Mouse (Mus musculus) gastrocnemius, postnatal 25 days (tissue): ENCODE results near the gene Try5. TPM values are rescaled to one million over a fixed set of nuclear protein-coding genes. Genes with fewer than 3 reads are reported as not detected.
"Not testable (repeated sequence)": the region's sequence is repeated elsewhere in the genome, so short reads cannot be mapped to it uniquely, and the experiment has no call there.

Source experiments
- DNase-seq: peaks from one replicate; pipeline ENCODE4 v3.0.0; 2022
- long read RNA-seq, 2 experiments: library from polyadenylated mRNA; stranded (forward); transcript quantifications; one replicate each; pipeline ENCODE4 v2.0.0; 2021
- total RNA-seq, 2 experiments: library from RNA; stranded (reverse); gene quantifications; 1 replicate in 1 of 2; 2 replicates in 1 of 2; pipeline ENCODE4 v1.2.3; 2021

The Try5 gene
- total RNA-seq: not detected
- long read RNA-seq, experiment 1: 0 reads
- long read RNA-seq, experiment 2: 0 reads

GRCm38 (mm10) chr6:41316741-41317140 lies at the start of gene Try5:
Try5 (minus strand) TSS chr6:41316841.
- DNase-seq: not testable (repeated sequence)

- DNase-seq: no peak
Observed at GRCm38 (mm10) chr6:41353932-41354331, 37.3 kb upstream of the Try5 start, which contains the start of gene Try10. Try10 (plus strand) TSS chr6:41354105.

GRCm38 (mm10) chr6:41301969-41302368 lies 14.7 kb downstream of the Try5 start, which contains the start of gene Try4:
Try4 (plus strand) TSS chr6:41302269.
- DNase-seq: no peak

- no peak for DNase-seq
Observed at GRCm38 (mm10) chr6:41298255-41298654, 18.4 kb downstream of the Try5 start.

- no peak for DNase-seq
Observed at GRCm38 (mm10) chr6:41266140-41266539, 50.5 kb downstream of the Try5 start.

- DNase-seq: no peak
Observed at GRCm38 (mm10) chr6:41262796-41263195, 53.8 kb downstream of the Try5 start.

Other genes starting within 250 kb of the Try5 start
- not detected for gene Try4, start 14.6 kb downstream of the Try5 start, total RNA-seq
- not detected for gene Try10, start 37.3 kb upstream of the Try5 start, total RNA-seq
- gene Prss3, start 60.8 kb upstream of the Try5 start, total RNA-seq: not detected
- gene Gm5771, start 75.5 kb upstream of the Try5 start, total RNA-seq: not detected
- gene Gm10334, start 129.3 kb upstream of the Try5 start, total RNA-seq: not detected
- not detected for gene Prss1, start 142.1 kb upstream of the Try5 start, total RNA-seq
- gene Prss2, start 204.9 kb upstream of the Try5 start, total RNA-seq: not detected